Mouse (Mus musculus) gonadal fat pad, adult 2 months (tissue): ENCODE measurements around the gene Gm5475. TPM values are rescaled to one million over a fixed set of nuclear protein-coding genes. Genes with fewer than 3 reads are reported as not detected.

Experiments used
- DNase-seq: peaks from one replicate; pipeline ENCODE4 v3.0.0-alpha.2; 2012; ENCODE audit warnings: low read depth
- polyA plus RNA-seq: library from polyadenylated mRNA; depleted of rRNA; stranded (reverse); fragments of >200 nt; gene quantifications from 2 replicates; pipeline ENCODE4 v1.2.3, GENCODE M21; 2012; rRNA removed

Gm5475 gene
- polyA plus RNA-seq, 1 experiment = 0.36 TPM

DNA sequence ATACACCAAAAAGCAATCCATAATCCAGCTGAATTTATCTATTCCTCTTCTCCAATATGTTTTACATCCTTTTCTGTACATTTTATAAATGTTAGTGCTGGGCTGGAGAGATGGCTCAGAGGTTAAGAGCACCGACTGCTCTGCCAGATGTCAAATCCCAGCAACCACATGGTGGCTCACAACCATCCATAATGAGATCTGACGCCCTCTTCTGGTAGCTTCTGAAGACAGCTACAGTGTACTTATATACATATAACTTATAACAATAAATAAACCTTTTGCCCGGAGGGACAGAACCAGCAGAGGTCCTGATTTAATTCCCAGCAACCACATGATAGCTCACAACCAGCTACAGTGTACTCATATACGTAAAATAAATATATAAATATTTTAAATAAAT lies 26.6 kb downstream of the Gm5475 start:
- no peak for DNase-seq

GRCm38 (mm10) chr15:100449495-100449894 lies 27.5 kb downstream of the Gm5475 start:
- DNase-seq = no peak

DNA sequence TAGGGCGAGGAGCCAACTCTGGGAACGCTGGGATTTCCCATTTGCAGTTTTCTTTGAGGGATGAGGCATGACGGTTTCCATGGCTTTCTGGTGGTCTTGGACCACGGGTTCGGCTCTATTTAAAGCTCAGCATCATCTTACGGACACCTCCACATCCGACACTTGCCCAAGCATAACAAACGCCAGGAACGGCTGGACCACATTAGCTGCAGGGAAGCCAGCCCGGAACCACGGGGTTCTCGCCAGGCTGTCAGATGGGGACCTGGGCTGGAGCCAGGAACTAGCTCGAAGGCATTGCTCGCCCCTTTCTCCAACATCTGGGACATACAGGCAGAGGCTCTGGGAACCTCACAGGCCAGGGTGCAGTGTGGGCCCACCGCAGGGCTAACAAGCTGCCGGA lies 29.3 kb downstream of the Gm5475 start:
- DNase-seq = no peak

GRCm38 (mm10) chr15:100452486-100452885 lies 30.5 kb downstream of the Gm5475 start:
- DNase-seq = no peak

DNA sequence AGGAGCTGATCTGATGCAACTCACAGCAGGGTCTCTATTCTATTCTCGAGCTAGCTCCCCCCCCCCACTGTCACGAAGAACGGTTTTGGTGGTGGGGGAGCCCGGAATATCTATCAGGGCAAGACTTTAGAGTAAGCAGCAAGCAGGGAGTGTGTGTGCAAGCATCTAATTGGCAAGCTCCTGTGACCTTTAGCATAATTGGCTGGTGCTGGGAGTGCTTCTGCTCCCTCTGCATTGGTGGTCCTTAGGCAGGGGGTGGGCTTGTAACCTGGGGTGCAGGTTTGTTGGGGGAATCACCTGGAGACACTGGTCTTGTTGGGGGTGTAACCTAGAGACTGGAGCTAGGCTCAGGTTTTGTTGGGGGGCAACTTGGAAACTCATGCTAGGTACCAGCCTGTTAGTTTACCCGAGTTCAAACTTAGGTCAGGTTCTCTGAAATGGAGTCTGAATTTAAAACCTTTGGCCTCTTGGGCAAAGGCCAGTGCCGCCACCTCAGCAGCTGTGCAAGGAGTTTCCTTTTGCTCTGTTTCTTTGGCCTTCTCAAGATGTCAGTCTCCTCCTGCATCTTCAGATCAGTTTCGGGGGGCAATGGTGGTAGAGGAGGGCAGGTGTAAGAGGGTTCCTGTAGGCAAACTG lies 34.5 kb downstream of the Gm5475 start:
- no peak for DNase-seq

- no peak for DNase-seq
These were observed 35.4 kb downstream of the Gm5475 start for GRCm38 (mm10) chr15:100457340-100457739.

DNA sequence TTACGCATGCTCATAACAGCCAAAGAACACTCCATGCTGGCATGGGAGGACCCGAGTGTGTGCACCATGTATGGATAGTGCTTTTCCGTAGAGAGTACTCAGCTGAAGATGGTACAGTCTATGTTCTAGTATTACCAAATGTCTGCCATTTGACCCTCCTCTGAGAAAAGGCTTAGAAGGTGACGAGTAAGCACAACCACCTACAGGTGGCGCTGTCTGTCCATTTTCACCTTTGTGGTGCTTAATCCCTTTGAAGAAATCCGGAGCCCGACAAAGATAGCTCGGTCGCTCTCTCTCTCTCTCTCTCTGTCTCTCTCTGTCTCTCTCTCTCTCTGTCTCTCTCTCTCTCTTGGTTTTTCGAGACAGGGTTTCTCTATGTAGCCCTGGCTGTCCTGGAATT lies 36.1 kb downstream of the Gm5475 start:
- DNase-seq = no peak

- DNase-seq = no peak
These were observed 39.0 kb downstream of the Gm5475 start for GRCm38 (mm10) chr15:100460942-100461341.

DNA sequence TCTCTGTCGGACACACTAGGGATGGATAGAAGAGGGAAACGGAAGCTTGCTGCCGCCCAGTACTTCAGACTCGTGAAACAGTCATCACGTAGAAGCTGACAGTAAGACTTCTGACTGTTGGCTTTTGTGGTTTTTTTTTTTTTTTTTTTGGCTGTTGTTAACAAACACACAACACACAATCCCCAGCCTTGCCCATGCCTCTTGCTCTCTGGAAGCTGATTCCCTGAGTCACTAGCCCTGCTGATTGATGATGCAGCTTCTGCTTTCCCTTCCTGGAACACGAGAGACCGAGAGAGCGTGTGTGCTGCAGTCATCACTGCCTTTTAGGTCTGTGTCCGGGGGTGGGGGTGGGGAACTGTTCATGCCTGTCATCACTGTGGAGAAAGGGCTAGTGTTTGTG lies 39.7 kb downstream of the Gm5475 start:
- no peak for DNase-seq

- DNase-seq = no peak
These were observed 40.1 kb downstream of the Gm5475 start for GRCm38 (mm10) chr15:100462086-100462485.

- DNase-seq = no peak
These were observed 41.8 kb downstream of the Gm5475 start for GRCm38 (mm10) chr15:100463712-100464111.

- DNase-seq = no peak
These were observed 43.5 kb downstream of the Gm5475 start for GRCm38 (mm10) chr15:100465432-100465831.

GRCm38 (mm10) chr15:100467738-100468137 lies 45.8 kb downstream of the Gm5475 start:
- DNase-seq = no peak

DNA sequence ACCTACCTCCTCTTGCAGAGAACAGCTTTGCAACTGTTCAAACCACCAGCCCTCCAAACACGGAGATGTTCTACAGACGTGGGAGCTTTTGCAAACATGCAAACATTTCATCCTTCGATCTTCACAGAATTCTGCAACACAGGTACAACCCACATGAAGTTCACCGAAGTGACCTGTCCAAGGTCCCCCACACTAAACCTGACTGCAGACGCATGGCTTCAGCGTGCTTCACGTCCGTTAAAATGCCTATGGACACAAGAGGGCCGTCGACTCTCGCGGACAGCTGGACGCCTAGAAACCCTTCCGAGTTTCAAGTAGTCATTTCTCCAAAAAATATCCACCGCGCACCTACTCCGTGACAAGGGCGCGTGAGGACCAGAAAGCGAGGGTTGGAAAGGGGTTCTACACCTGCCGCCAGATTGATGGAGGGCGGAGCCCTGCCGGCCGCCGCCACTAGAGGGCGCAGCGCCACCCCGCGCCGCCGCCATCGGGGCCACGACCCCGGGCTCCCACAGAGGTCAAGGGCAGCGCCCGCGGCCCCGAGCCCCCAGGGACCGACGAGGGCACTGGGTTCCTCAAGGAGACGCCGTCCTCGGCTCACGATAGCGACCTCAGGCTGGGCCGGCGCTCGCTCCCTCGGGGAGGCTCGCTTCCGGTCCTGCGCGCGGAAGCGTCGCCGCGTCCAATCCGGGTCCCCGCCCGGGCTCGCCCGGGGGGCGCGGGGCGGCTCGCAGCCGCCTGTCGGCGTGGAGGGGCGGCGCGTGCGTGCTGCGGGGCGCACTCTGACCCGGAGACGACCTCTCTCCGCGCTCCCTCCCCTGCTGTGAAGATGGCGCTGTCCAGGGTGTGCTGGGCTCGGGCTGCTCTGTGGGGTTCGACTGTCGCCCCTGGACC lies 46.6 kb downstream of the Gm5475 start, which contains the start of gene Letmd1:
TSS of gene Letmd1 (plus strand) at position 729 of the 894 bp plus-strand sequence.
- DNase-seq = no peak

GRCm38 (mm10) chr15:100469189-100469545 lies 47.2 kb downstream of the Gm5475 start:
- no peak for DNase-seq

DNA sequence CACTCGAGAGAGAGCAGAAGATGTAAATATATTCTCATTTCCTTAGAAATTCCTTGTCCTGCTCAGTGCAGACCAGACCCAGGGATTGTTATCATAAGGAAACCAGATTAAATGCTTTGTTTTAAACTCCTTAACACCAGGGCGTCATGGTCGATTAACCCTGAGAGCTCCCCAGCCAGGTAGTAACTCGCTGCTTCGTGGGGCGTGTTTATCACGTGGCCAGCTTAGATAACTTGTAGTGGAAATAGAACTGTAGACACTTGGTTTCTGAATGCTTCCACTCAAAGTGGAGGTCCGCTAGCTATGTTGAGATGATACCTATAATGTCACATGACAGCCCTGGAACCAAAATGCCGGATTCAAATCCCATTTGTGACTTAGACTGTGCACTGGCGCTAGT lies 48.1 kb downstream of the Gm5475 start:
- no peak for DNase-seq

DNA sequence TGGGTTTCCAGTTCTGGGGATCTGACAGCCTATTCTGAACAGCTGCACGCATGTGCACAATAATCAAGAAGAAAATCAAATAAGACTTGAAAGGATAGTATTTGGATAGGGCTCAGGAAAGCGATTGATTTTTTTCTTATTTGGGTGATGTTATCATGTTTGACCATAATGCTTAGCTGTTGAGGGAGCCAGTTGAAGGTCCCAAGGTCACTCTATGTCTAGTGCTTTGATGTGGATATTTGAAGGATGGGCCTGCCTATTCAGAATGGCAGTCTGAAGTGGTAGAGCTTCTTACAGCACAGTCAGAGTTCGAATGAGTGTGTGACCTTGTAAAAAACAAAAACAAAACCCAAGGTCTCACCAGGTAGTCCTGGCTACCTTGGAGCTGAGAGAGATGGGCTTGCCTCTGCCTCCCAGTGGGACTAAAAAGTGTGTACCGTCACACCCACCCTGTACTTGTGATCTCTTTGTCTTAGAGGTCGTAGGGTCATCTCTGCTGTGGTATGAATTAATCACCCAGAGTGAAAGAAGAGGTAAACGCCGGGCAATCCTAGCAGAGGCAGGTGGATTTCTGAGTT lies 52.1 kb downstream of the Gm5475 start:
- no peak for DNase-seq

Other genes starting within 250 kb of the Gm5475 start
- gene Atf1, start 194.3 kb upstream of the Gm5475 start, polyA plus RNA-seq = 35.1 and 38.7 TPM in 2 replicates
- not detected in 2 replicates for gene Tmprss12, start 141.3 kb upstream of the Gm5475 start, polyA plus RNA-seq
- gene Mettl7a1, start 118.0 kb upstream of the Gm5475 start, polyA plus RNA-seq = 259 and 432 TPM in 2 replicates
- gene Mettl7a3, start 87.2 kb upstream of the Gm5475 start, polyA plus RNA-seq = 0.16 and 0.56 TPM in 2 replicates
- 0.09 TPM in 1 of 2 replicates, not detected in the other for gene Methig1, start 69.0 kb upstream of the Gm5475 start, polyA plus RNA-seq
- 0.15 TPM in 1 of 2 replicates, not detected in the other for gene Mettl7a2, start 68.9 kb upstream of the Gm5475 start, polyA plus RNA-seq
- not detected in 2 replicates for gene Higd1c, start 57.6 kb upstream of the Gm5475 start, polyA plus RNA-seq
- gene Slc11a2, start 2.9 kb downstream of the Gm5475 start, polyA plus RNA-seq = 106 and 126 TPM in 2 replicates
- 47.8 and 59.6 TPM in 2 replicates for gene Letmd1, start 46.9 kb downstream of the Gm5475 start, polyA plus RNA-seq
- gene Csrnp2, start 73.3 kb downstream of the Gm5475 start, polyA plus RNA-seq = 7.8 and 9.1 TPM in 2 replicates
- 11.4 and 14.6 TPM in 2 replicates for gene Tfcp2, start 129.9 kb downstream of the Gm5475 start, polyA plus RNA-seq
- gene Pou6f1, start 177.8 kb downstream of the Gm5475 start, polyA plus RNA-seq = 30.3 and 39.2 TPM in 2 replicates
- 863 and 939 TPM in 2 replicates for gene Dazap2, start 193.2 kb downstream of the Gm5475 start, polyA plus RNA-seq
- gene Smagp, start 214.8 kb downstream of the Gm5475 start, polyA plus RNA-seq = 94.8 and 140 TPM in 2 replicates
- gene Bin2, start 247.4 kb downstream of the Gm5475 start, polyA plus RNA-seq = 2.1 and 2.6 TPM in 2 replicates